Mouse (Mus musculus) cerebellum, adult 2 months (tissue): ENCODE results near the gene Ehd4. TPM values are rescaled to one million over a fixed set of nuclear protein-coding genes. Genes with fewer than 3 reads are reported as not detected.

Experiments used
- DNase-seq, 2 experiments: peaks; one replicate each; pipeline ENCODE4 v3.0.0; 2021
- H3K27ac ChIP-seq: fragments of 200-500 bp; 2 replicates; pipeline ENCODE4 v1.5.1; 2012; ENCODE audit warnings: low read length, control low read depth, inconsistent platforms; ENCODE audit not compliant: insufficient read depth
- H3K27me3 ChIP-seq: fragments of 200-500 bp; 2 replicates; pipeline ENCODE4 v1.6.1; 2012; ENCODE audit warnings: inconsistent platforms, mild to moderate bottlenecking, low read length, moderate library complexity; ENCODE audit not compliant: control insufficient read depth, insufficient read depth
- H3K4me1 ChIP-seq: fragments of 200-500 bp; 2 replicates; pipeline ENCODE4 v1.6.1; 2011; ENCODE audit warnings: low read length; ENCODE audit not compliant: control insufficient read depth, insufficient read depth
- H3K4me3 ChIP-seq: fragments of 200-500 bp; replicated peaks from 2 replicates; pipeline ENCODE3; 2011; ENCODE audit warnings: mild to moderate bottlenecking, low read depth, low read length, control low read depth; ENCODE audit not compliant: insufficient read depth
- CTCF ChIP-seq: fragments of 200-500 bp; IDR thresholded peaks from 2 replicates; pipeline ENCODE4 v1.5.1; 2011; ENCODE audit warnings: low read depth, mild to moderate bottlenecking, control low read depth, low read length, moderate library complexity, borderline replicate concordance; ENCODE audit not compliant: insufficient read depth
- POLR2A ChIP-seq: fragments of 200-500 bp; IDR thresholded peaks from 2 replicates; pipeline ENCODE4 v1.6.1; 2011; ENCODE audit warnings: low read length, control low read depth, borderline replicate concordance; ENCODE audit not compliant: insufficient read depth
- WGBS: fragments of 180-500 bp; shearing (Covaris S2); methylation state at CpG from one replicate; pipeline ENCODE4 v1.1.7; 2018; 5-methylcytosine and 5-hydroxymethylcytosine counted together
- polyA plus RNA-seq: library from polyadenylated mRNA; depleted of rRNA; stranded (reverse); fragments of >200 nt; gene quantifications from 2 replicates; pipeline ENCODE4 v1.2.3, GENCODE M21; 2012; rRNA removed

The Ehd4 gene
- polyA plus RNA-seq, 1 experiment: 14.3 TPM

GRCm38 (mm10) chr2:120044676-120045075, 109.7 kb downstream of the Ehd4 start:
- DNase-seq: no peak
- Histone ChIP-seq H3K27ac (no peak overlapping the region), H3K4me3 (no peak overlapping the region), H3K27me3 (no peaks in the 10 kb centered on the region), H3K4me1 (peaks cover 17% of the 10 kb centered on the region)
- 59% methylated on average over 3 of the region's 3 CpGs for WGBS
- no peak for TF ChIP-seq POLR2A
- no peak for TF ChIP-seq CTCF

DNA sequence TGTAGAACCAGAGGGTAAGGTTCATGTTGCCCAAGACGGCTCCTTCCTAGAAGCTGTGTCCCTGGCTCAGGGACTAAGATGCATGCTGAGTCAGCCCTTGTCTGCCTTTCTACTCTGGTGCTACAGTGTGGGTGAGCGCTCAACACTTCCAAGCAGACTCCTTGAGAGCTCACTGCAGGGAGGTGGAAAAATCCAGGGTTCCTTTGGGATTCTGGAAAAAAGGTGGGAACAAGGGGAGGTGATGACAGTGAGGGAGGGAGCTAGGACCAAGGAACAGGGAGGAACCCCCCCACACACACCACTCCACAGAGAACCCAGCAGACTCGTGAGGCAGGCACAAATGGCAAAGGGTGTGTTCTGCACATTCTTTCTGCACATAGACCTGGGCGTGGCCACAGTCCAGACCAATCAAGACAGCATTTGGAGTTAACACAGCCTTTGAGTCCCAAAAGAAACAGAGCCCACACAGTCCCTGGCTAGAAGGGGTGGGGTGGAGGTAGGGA, 110.3 kb downstream of the Ehd4 start:
- no peak for DNase-seq

DNA sequence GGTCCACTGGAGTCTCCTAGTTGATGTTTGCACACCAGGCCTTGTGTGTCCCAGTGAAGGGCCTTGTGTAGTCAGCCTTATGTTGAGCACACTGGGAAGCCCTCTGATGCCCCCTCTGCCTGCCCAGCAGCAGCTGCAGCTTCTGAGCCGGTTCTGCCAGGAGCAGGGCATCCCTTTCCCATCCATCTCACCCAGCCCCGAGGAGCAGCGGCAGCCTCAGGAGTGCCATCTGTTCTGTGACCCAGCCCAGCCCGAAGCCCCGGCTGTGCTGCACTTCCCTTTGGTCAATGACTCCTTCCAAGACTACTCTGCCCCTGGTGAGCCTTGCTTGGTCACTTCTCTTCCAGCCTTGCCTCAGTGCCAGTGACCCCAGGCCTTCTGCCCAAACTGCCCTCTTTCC, 113.4 kb downstream of the Ehd4 start:
- no peak overlapping the region for H3K27ac ChIP-seq
- peaks cover 17% of the 10 kb centered on the region for H3K4me1 ChIP-seq
- no peak overlapping the region for H3K4me3 ChIP-seq
- no peak for TF ChIP-seq POLR2A
- no peak for TF ChIP-seq CTCF
- no peaks in the 10 kb centered on the region for H3K27me3 ChIP-seq
- 13% methylated on average over 5 of the region's 5 CpGs for WGBS
- peak; percentile 32 to 33 for DNase-seq

More for the DNA sequence above, 110.3 kb downstream of the Ehd4 start:
- Histone ChIP-seq H3K4me3 (no peak overlapping the region), H3K4me1 (peaks cover 17% of the 10 kb centered on the region), H3K27me3 (no peaks in the 10 kb centered on the region), H3K27ac (no peak overlapping the region)
- TF ChIP-seq CTCF (no peak), POLR2A (no peak)
- 81% methylated on average over 4 of the region's 4 CpGs for WGBS

Other genes starting within 250 kb of the Ehd4 start
- 37.6 and 42.2 TPM in 2 replicates for gene Mapkbp1, start 181.9 kb downstream of the Ehd4 start, polyA plus RNA-seq
- 11.2 and 11.9 TPM in 2 replicates for gene Jmjd7, start 127.1 kb downstream of the Ehd4 start, polyA plus RNA-seq
- 9.0 and 10.8 TPM in 2 replicates for gene Gm28042, start 127.1 kb downstream of the Ehd4 start, polyA plus RNA-seq
- gene Pla2g4b, start 121.2 kb downstream of the Ehd4 start, polyA plus RNA-seq: 12.9 and 16.9 TPM in 2 replicates
- 9.5 and 9.7 TPM in 2 replicates for gene Pla2g4e, start 90.7 kb upstream of the Ehd4 start, polyA plus RNA-seq
- 0.07 and 0.08 TPM in 2 replicates for gene Pla2g4d, start 134.6 kb upstream of the Ehd4 start, polyA plus RNA-seq
- 0.05 and 0.07 TPM in 2 replicates for gene Pla2g4f, start 159.6 kb upstream of the Ehd4 start, polyA plus RNA-seq
- gene Vps39, start 198.5 kb upstream of the Ehd4 start, polyA plus RNA-seq: 66.1 and 66.6 TPM in 2 replicates
- gene Ganc, start 249.3 kb upstream of the Ehd4 start, polyA plus RNA-seq: 12.8 and 13.6 TPM in 2 replicates
- 22.7 and 24.4 TPM in 2 replicates for gene Tmem87a, start 249.5 kb upstream of the Ehd4 start, polyA plus RNA-seq